Mouse (Mus musculus) left cerebral cortex, postnatal 36 days (tissue): ENCODE measurements at regions not wholly inside any gene's neighbourhood (a gene's known extent, or its start where the extent isn't known, plus 50 kb on each side); places are given as distances from the start of the nearest gene placed in this dataset.

Experiments
- DNase-seq, 2 experiments: peaks; one replicate each; pipeline ENCODE4 v3.0.0; 2021 to 2022; ENCODE audit warnings: low spot score in 2 of 2, mixed read lengths in 1 of 2
- intact Hi-C: fragments of 180-260 bp; cut with DNase I; formaldehyde crosslinking; loops from one replicate; pipeline ENCODE4 v1.15.1; 2025

DNA sequence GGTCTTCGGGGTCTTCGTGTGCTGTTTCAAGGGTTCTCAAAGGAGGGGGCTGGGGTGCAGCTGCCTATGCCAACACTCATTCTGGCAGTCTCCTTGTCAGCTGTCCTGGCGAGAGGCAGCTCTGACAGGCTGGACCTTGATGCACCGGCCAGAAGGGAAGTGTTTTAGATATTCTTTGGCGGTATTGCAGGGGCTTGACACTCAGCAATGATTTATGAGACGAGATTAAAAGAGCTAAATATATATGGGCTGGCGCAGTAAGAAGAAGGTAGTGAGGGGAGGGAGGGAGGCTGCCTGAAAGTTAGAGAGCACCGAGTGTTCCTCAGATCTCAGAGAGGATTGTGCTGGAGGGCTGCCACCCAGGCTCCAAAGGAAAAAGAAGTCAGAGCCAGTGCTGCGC, 50.2 kb upstream of the Pdzd8 start:
- DNase-seq = no peak
- intact Hi-C loops = loop anchor here (10.0 kb wide), 1 partner anchor 1019 kb away; no protein-coding TSS in a partner anchor

DNA sequence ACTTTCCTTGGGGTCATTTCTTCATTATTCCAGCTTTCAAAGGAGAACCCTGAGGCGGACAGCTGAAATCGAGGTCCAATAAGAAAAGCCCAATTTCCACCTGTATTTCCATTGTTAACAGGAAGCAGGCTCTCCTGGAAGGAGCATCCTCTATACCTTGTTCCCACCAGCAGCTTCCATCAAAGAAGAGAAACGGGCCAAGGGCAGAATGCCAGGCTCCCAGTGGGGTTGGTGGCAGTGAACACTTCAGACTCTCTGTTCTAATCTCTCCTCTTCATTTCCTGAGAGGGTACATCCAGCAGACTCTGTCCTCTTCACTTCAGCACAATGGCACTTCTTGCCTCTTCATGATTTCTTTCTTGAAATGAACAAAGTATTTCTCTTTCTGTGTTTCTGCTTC, 50.9 kb upstream of the Pdzd8 start:
- no peak for DNase-seq
- intact Hi-C loops = loop anchor here (10.0 kb wide), 1 partner anchor 1018 kb away; no protein-coding TSS in a partner anchor

DNA sequence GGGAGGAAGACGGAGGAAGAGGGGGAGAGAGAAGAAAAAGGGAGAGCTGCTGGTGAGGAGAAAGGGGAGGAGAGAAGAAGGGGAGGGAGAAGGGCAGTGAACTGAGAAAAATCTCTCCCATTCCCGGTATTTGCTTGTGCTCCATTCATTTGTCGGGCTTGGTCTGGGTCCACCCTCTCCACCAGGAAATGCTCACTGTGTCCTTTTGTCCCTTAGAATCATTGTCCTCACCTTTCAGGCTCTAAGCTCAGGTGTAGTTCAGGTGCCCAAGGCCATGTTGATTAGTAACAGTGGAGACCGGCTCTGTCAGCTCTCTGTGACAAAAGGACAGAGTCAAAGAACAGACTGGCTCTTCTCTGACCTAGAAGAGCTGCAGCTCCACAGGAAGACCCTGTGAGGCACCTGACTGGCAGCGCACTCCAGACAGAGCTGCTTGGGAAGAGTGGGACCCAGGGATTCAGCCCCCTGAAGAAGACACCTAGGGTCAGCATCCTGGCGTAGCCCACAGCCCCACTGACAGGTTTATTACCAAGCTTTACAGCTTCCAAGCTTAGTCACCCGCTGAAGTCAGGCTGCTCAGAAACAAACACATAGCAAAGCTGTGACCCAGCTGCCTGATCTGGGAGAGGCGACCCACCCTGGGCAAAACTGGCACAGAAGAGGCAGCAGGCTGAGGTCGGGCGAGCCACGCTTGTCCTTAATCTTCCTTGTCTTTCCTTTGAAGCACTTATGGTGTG, 54.4 kb upstream of the Pdzd8 start:
- DNase-seq = no peak
- intact Hi-C loops = loop anchor here (10.0 kb wide), 1 partner anchor 1015 kb away; no protein-coding TSS in a partner anchor

DNA sequence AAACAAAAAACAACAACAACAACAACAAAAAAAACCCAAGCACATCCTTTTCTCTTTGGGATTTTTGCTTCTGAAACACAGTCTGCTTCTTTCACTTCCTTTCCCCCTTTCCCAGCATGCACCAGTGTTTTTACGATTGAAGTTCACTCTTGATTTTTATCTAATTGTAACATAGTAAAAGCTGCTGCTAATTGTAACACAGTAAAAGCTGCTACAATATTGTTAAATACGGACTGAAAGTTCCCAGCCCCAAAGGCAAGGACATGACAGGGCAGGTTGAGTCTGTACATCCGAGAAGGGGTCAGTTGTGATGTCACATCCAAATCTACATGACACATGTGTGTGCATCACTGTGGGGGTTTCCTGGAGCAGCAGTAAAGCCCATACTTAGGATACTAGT, 55.7 kb upstream of the Pdzd8 start:
- no peak for DNase-seq
- intact Hi-C loops = no loop called here

DNA sequence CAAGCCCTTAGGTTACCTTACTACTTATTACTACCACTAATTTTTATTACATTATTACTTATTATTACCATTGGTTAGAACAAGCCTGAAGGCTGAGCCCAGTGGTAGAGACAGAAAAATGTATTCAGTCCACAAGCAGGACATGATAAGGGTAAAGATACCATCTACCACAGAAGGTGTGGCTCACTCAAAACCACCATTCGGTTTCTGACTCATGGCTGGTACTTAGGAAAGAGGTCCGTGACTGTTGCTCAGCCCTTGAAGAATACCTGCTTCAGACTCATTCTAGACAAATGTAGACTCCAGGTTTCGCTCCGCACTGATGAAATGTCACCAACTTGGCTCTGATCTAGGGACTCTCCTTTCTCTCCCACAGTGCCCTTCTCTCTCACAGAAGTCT, 56.1 kb upstream of the Emx2 start:
- no peak for DNase-seq
- intact Hi-C loops = no loop called here

DNA sequence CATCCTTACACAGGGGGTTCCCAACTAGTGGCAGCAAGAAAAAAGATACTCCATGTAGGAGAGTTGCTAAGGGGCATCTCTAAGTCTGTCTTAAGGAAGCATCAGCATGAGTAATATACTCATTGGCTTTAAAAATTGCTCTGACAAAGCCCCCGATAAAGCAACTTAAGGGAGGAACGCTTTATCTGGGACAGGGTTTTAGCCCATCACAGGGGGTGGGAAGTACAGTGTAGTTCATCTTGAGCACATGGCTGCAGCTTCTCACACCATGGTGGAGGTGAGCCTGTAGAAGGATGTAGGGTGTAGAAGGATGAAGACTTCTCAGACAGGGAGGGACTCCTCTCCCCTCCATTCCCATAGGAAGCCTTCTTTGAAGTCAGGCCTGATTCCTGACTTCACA, 54.1 kb upstream of the Emx2 start:
- intact Hi-C loops = no loop called here
- DNase-seq = no peak

DNA sequence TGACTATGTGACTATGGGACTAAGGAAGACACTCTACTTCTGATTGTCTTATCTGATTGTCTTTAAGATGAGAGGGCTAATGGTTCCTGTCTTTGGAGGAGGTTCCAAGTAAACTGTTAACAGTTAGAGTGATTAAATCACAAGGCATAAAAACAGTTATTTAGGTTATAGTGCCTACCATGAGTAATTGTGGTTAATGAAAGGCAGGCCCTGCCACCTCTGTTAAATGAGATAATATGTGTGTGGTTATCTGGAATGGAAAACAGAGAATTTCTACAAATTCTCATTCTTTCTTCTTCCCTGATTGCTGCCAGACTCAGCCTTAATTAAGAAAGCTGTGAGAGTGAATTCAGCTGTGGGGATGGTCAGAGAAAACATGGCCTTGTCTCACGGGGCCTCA, 53.4 kb upstream of the Emx2 start:
- no peak for DNase-seq
- intact Hi-C loops = no loop called here

DNA sequence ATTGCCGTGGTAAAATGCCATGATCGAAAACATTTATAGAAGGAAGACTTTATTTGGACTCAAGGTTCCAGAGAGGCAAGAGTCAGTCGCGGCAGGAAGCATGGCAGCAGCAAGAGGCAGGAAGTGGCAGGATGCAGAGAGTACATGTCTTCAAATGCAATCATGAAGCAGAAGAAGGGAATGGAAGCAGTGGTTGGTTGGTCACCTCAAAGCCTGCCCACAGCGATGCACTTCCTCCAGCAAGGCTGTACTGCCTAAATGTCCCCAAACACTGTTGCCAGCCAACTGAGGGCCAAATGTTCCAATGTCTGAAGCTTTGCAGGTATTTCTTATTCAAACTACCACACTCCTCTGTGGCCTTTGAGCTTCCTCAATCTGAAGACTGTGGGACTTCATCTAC, 52.6 kb upstream of the Emx2 start:
- no peak for DNase-seq
- intact Hi-C loops = no loop called here

DNA sequence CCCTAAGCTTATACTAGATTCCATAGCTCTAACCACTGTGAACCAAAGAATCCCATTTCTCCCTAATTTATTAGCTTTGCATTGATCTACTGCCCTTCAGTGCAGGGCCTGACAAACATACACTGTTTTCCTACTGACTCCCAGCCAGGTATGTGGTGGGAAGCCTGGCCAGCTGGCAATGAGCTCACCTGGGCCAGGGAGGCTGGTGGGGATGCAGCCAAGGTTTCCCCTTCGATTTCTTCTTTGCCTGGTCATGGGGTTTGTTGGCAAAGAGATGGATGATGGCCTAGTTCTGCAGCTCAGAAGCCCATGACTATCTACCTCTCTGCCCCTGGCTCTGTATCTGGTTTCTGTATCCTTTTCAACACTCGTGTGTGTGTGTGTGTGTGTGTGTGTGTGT, 50.1 kb upstream of the Emx2 start:
- intact Hi-C loops = no loop called here
- no peak for DNase-seq
